ENCODE assay signal across 25 mouse cellular contexts in the genomic region with DNA sequence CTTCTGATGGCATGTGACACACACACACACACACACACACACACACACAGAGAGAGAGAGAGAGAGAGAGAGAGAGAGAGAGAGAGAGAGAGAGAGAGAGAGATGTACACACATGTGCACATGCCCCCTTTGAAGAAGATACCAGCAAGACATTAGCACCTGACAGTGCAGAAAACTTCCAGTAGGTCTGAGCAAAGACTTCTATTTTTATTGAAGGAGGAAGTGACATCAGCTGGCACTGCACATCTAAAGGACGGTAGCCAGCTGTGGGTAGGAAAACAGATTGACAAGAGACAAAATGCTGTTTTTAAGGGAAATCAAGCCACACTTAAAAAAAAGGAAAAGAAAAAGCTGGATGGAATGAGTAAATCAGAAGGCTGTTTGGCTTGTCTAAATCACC. TPM values are rescaled to one million over a fixed set of nuclear protein-coding genes. Genes with fewer than 3 reads are reported as not detected.
"Had no signal": no experiment of that assay in that cellular context is flagged by ENCODE, and none has a peak within 500 bp of the region (broad histone marks: within the 10 kb centered on the region; RNA-seq: fewer than 3 reads in every experiment).

No protein-coding gene starts in this region.

RNA-seq across cellular contexts. Expression of gene Gm1604a, which starts 11.2 kb away (rescaled TPM):
- total RNA-seq: gastrocnemius, adult 2 months; gastrocnemius, postnatal 10 days; gastrocnemius, postnatal 25 days; gastrocnemius, postnatal 4 days; heart, adult 2 months; heart, postnatal 14 days; heart, postnatal 36 days; hematopoietic stem cell, adult 5-6 weeks; hindbrain, postnatal 0 days had no signal
- polyA plus RNA-seq: heart, adult 2 months; heart, embryonic 11.5 days; heart, embryonic 13.5 days; heart, embryonic 15.5 days; heart, postnatal 0 days; hindbrain, embryonic 11.5 days; hindbrain, embryonic 13.5 days; intestine, embryonic 15.5 days; intestine, postnatal 0 days; kidney, embryonic 14.5 days; kidney, embryonic 16.5 days; limb, embryonic 10.5 days; limb, embryonic 12.5 days; limb, embryonic 14.5 days; liver, embryonic 11.5 days; liver, embryonic 13.5 days had no signal

RNA-seq across cellular contexts. Expression of gene Gm49721, which starts 35.5 kb away (rescaled TPM):
- total RNA-seq: gastrocnemius, postnatal 10 days; gastrocnemius, postnatal 25 days; heart, adult 2 months; heart, postnatal 14 days; heart, postnatal 36 days; hematopoietic stem cell, adult 5-6 weeks; layer of hippocampus, postnatal 25 days had no signal
- polyA plus RNA-seq: heart, adult 2 months; heart, embryonic 11.5 days; heart, embryonic 15.5 days; hindbrain, embryonic 11.5 days; kidney, embryonic 14.5 days had no signal
